Mouse (Mus musculus): Measurements from ENCODE around the gene Mecp2. TPM values are rescaled to one million over a fixed set of nuclear protein-coding genes. Genes with fewer than 3 reads are reported as not detected.

Mecp2 gene
- total RNA-seq, 2 experiments from 2014 or later: 81.8 to 88.9 TPM

DNA sequence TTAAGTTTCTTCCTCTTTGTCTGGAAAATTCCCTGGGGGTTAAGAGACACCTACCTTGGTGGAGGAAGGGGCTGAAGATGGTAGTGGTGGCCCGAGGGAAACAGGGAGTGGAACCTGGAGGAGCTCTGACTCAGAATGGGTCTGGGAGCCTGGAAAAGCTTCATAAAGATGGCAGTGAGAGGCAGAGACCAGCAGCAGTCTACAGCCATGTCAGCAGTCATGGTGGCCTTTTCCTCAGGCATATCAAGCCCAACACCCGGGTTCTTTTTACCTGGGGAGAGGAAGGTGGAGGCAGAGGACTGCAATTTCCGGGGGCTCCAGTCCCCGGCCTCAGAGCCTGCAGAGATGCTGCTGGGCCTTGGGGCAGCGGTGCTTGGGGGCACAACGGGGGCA is 112.4 kb downstream of the Mecp2 start:
- intact Hi-C loops (cut with DNase I): loop anchor here (5.0 kb wide), 1 partner anchor 50 kb away; no protein-coding TSS in a partner anchor
- DNase-seq: no peak

DNA sequence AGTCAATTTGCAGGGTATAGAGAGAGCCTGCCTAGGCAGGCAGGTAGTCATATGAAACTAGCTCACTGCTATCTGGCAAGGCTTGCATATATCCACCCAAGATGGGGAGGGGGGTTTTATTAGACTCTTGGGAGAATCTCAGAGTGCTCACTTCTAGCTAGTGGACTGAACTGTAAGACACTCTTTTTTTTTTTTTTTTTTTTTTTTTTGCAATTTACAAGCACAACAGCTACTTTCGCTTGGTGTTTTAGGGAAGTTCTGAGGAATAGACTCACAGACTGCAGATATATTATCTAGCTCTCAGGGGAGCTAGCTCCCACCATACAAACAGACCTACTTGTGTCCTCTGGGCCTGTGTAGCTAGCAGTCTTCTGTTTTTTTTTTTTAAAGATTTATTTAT is 120.6 kb downstream of the Mecp2 start:
- intact Hi-C loops (cut with DNase I): no loop called here

DNA sequence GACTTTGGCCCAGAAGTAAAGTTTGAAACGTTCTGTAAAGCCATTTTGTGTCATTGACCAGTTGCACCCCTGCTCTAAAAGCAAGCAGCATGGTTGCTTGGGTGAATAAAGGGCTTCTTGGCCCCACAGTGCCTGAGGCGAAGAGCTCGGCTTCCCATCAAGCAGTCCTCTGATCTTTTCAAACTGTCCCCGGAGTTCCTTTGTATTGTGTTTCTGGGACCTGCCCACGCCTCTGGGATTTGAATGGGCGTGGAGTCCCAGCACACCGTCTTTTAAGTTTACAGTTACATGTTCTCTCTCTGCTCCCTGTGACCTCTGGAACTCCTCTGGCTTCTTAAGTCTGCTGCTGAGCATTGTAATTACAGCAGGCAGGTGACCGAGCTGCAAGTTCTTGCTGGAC is 127.1 kb downstream of the Mecp2 start:
- intact Hi-C loops (cut with DNase I): no loop called here

More for the DNA sequence above, 120.6 kb downstream of the Mecp2 start:
- DNase-seq: no peak

DNA sequence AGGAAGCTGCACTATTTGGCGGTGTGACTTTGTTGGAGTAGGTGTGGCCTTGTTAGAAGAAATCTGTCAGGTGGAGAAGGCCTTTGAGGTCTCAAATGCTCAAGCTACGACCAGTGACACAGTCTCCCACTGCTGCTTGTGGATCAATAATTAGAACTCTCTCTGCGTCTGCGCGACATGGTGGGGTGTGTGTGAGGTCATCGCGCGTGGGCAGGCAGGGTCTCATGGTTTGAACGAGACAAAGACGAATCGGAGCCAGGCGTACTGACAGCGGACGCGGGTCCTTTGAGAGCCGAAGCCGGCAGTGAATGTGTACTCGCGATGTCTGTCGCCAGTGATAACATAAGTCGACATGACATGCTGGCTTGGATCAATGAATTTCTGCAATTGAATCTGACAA is 128.8 kb downstream of the Mecp2 start:
- intact Hi-C loops (cut with DNase I): no loop called here

More for the DNA sequence above, 127.1 kb downstream of the Mecp2 start:
- DNase-seq: no peak

DNA sequence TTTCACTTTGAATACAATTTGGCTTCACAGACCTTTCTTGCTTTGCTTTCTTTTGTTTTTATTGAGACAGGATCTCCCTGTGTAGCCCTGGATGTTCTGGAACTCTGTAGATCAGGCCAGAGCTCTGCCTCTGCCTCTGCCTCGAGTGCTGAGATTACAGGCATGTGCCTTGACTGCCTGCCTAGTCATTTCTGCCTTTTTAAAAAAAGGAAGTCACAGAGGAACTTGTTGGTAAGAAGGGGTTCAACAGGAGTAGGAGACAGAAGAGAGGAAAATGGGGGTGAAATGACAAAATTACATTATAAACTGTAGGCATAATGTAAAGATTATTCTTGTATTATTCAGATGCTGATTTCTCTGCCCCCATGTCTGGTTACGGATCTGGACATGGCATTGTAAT is 131.5 kb downstream of the Mecp2 start:
- DNase-seq: no peak
- intact Hi-C loops (cut with DNase I): no loop called here

More for the DNA sequence above, 128.8 kb downstream of the Mecp2 start:
- no peak for DNase-seq

DNA sequence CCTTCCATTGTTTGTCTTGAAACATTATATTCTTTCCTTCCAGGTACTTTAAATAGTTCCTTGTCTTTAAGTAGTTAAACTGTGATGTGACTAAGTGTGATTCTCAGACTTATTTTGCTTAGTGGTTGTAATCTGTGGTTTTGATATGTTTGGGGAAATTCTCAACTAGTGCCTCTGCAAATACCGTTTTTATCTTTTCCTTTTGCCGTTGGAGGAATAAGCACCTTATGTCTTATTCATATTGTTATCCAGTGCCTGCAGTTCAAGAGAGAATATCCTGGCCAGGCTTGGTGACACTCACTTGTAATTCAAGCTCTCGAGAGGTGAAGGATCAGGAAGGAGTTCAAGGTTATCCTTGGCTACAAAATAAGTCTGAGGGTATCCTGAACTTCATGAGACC is 134.1 kb downstream of the Mecp2 start:
- intact Hi-C loops (cut with DNase I): no loop called here
- no peak for DNase-seq

DNA sequence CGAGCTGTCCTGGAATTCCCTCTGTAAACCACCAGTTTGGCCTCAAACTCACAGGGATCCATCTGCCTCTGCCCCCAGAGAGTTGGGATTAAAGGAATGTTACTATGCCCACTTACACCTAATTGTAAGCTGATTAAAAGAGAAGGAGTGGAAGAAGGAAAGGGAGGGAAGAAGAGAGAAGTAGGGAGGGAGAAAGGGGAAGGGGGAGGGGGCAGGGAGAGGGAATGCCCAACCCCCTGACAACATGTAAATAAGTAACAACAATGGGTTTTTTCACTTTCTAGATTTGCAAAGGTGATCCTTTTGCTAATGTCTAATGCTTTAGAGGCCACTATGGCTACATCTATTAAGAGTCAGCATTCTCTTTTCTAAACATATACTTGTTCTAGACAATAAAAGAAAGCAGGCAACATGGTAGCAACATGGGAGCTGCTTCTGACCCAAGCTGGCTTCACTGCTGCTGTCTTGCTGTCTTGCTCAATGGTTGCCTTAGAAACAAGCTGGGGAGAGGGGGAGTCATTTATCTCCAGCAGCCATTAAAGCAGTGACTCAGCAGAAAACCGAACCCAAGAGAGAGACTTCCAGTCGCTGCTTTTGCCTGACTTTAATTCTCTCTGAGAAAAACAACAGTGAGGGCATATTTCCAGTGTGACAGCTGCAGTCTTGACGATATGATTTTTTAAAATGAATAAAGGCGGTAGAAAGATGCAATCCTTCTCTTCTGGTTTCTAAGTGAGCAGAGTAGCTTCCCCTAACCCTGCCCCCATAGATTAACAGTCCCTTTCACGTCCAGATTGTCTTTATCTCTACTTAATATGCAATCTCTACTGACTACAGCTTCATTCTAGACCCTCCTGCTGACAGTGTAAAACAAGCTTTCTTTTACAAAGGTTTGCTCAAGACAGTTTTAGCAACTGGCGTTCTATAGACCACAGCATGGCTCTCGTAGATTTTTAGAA is 136.0 kb downstream of the Mecp2 start:
- intact Hi-C loops (cut with DNase I): no loop called here
- peak; percentile 8 for DNase-seq

DNA sequence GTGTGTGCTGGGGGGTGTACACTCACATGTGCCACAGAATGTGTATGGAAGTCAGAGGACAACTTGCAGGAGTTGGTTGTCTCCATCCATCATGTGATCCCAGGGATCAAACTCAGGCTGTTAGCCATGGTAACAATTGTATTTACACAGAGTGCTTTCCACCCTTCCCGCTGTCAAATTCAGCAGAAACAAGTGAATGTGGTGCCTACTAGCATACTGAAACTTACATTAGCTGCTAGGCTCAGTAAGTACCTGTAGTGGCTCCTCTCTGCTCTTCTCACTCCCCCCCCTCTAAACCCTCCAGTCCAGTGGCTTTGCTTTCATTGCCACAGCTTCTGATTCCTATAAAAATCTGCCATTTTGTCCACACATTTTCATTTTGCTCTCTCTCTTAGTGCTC is 157.4 kb downstream of the Mecp2 start:
- DNase-seq: no peak
- intact Hi-C loops (cut with DNase I): no loop called here

Small RNA genes lying within 50 kb of the gene (microRNA-seq; reads per million reads assigned to microRNA genes)
- gene Mir5132 (6.6 reads per million, percentile 16 among the genes with 10 or more reads in this experiment), gene Mir718 (not detected)

Other genes with a start within 250 kb of the Mecp2 start
- gene Avpr2, start 243.3 kb downstream of the Mecp2 start, total RNA-seq (2021): not detected
- 100 to 1,000 TPM; 518 to 579 TPM for gene L1cam, start 239.3 kb downstream of the Mecp2 start, total RNA-seq (2021)
- gene Arhgap4, start 213.5 kb downstream of the Mecp2 start, total RNA-seq (2021): 1 to 10 TPM; 2.5 to 3.4 TPM
- gene Naa10, start 213.4 kb downstream of the Mecp2 start, total RNA-seq (2021): 10 to 100 TPM; 66.9 to 73.6 TPM
- 1 to 10 TPM; 3.3 to 5.4 TPM for gene Renbp, start 204.5 kb downstream of the Mecp2 start, total RNA-seq (2021)
- gene Hcfc1, start 169.0 kb downstream of the Mecp2 start, total RNA-seq (2021): 10 to 100 TPM; 89.1 to 93.4 TPM
- gene Irak1, start 111.4 kb downstream of the Mecp2 start, total RNA-seq (2021): 10 to 100 TPM; 45.2 to 50.7 TPM
- gene Opn1mw, start 7.9 kb downstream of the Mecp2 start, total RNA-seq (2021): not detected
- gene Tex28, start 32.5 kb upstream of the Mecp2 start, total RNA-seq (2021): not detected
- not detected for gene Tktl1, start 41.9 kb upstream of the Mecp2 start, total RNA-seq (2021)
- gene Flna, start 114.5 kb upstream of the Mecp2 start, total RNA-seq (2021): 100 to 1,000 TPM; 434 to 445 TPM
- gene Emd, start 119.3 kb upstream of the Mecp2 start, total RNA-seq (2021): 10 to 100 TPM; 48.2 to 52.3 TPM
- gene Rpl10, start 135.4 kb upstream of the Mecp2 start, total RNA-seq (2021): 100 to 1,000 TPM; 264 to 422 TPM
- gene Taz, start 146.5 kb upstream of the Mecp2 start, total RNA-seq (2021): 10 to 100 TPM; 54.8 to 57.4 TPM
- 1 to 10 TPM; 2.5 to 5.0 TPM for gene Dnase1l1, start 147.0 kb upstream of the Mecp2 start, total RNA-seq (2021)
- 100 to 1,000 TPM; 228 to 244 TPM for gene Atp6ap1, start 161.7 kb upstream of the Mecp2 start, total RNA-seq (2021)
- gene Gdi1, start 169.6 kb upstream of the Mecp2 start, total RNA-seq (2021): 100 to 1,000 TPM; 745 to 773 TPM
- gene Fam50a, start 177.7 kb upstream of the Mecp2 start, total RNA-seq (2021): 10 to 100 TPM; 45.7 to 49.8 TPM
- gene Plxna3, start 193.7 kb upstream of the Mecp2 start, total RNA-seq (2021): 100 to 1,000 TPM; 172 to 190 TPM
- gene Lage3, start 218.3 kb upstream of the Mecp2 start, total RNA-seq (2021): 10 to 100 TPM; 34.2 to 34.5 TPM
- 10 to 100 TPM; 43.2 to 48.8 TPM for gene Ubl4a, start 237.9 kb upstream of the Mecp2 start, total RNA-seq (2021)
- gene Slc10a3, start 238.0 kb upstream of the Mecp2 start, total RNA-seq (2021): 1 to 10 TPM; 2.7 to 3.8 TPM